Mouse (Mus musculus) MEL (cell line): Measurements from ENCODE around the gene Thrsp. TPM values are rescaled to one million over a fixed set of nuclear protein-coding genes. Genes with fewer than 3 reads are reported as not detected.

Experiments used
- DNase-seq: peaks from one replicate; pipeline ENCODE4 v3.0.0; 2011; ENCODE audit warnings: low read depth, low spot score
- H3K27ac ChIP-seq: 2 replicates; pipeline ENCODE4 v1.5.1; 2012; ENCODE audit warnings: low read depth, mild to moderate bottlenecking, control low read depth, low read length, moderate library complexity; ENCODE audit not compliant: control insufficient read depth
- H3K27me3 ChIP-seq, 2 experiments: fragments of 150-350 bp in 1 of 2; sonication (generic) in 1 of 2; 2 replicates each; pipeline ENCODE4 v1.6.1; 2012; ENCODE audit warnings: low read length in 2 of 2, mild to moderate bottlenecking in 2 of 2, improper control_type of control experiment in 1 of 2, moderate library complexity in 1 of 2; ENCODE audit not compliant: insufficient read depth in 2 of 2, control insufficient read depth in 1 of 2
- H3K36me3 ChIP-seq, 2 experiments: 2 replicates each; pipeline ENCODE4 v1.6.1; 2012 to 2014; ENCODE audit warnings: low read length in 2 of 2, improper control_type of control experiment in 1 of 2, inconsistent platforms in 1 of 2, mild to moderate bottlenecking in 1 of 2; ENCODE audit not compliant: insufficient read depth in 2 of 2, control insufficient read depth in 1 of 2
- H3K4me1 ChIP-seq, 2 experiments: fragments of 150-350 bp in 1 of 2; sonication (generic) in 1 of 2; 2 replicates each; pipeline ENCODE4 v1.6.1; 2012; ENCODE audit warnings: low read length in 2 of 2, improper control_type of control experiment in 1 of 2, mild to moderate bottlenecking in 1 of 2; ENCODE audit not compliant: insufficient read depth in 2 of 2, control insufficient read depth in 1 of 2
- H3K4me3 ChIP-seq, 2 experiments: fragments of 150-350 bp in 1 of 2; sonication (generic) in 1 of 2; 2 replicates each; pipeline ENCODE4 v1.5.1; 2012; ENCODE audit warnings: low read depth in 2 of 2, low read length in 2 of 2, mild to moderate bottlenecking in 2 of 2, moderate library complexity in 2 of 2, control low read depth in 1 of 2, improper control_type of control experiment in 1 of 2; ENCODE audit not compliant: control insufficient read depth in 1 of 2, insufficient read depth in 1 of 2
- H3K79me2 ChIP-seq: 2 replicates; pipeline ENCODE4 v1.6.1; 2012; ENCODE audit warnings: mild to moderate bottlenecking, low read length, moderate library complexity; ENCODE audit not compliant: control insufficient read depth, poor library complexity, insufficient read depth
- H3K9ac ChIP-seq: 2 replicates; pipeline ENCODE4 v1.6.1; 2012; ENCODE audit warnings: low read depth, mild to moderate bottlenecking, control low read depth, low read length, moderate library complexity; ENCODE audit not compliant: control insufficient read depth, poor library complexity, severe bottlenecking
- H3K9me3 ChIP-seq: fragments of 150-350 bp; sonication (generic); replicated peaks from 2 replicates; pipeline ENCODE4 v1.6.1; 2012; ENCODE audit warnings: mild to moderate bottlenecking, low read length, improper control_type of control experiment, moderate library complexity; ENCODE audit not compliant: insufficient read depth
- BHLHE40 ChIP-seq: IDR thresholded peaks from 2 replicates; pipeline ENCODE4 v1.6.1; 2012; ENCODE audit warnings: low read depth, mild to moderate bottlenecking, inconsistent platforms, low read length, improper control_type of control experiment, borderline replicate concordance
- CHD1 ChIP-seq: IDR thresholded peaks from 2 replicates; pipeline ENCODE4 v1.6.1; 2012; ENCODE audit warnings: low read depth, mild to moderate bottlenecking, inconsistent platforms, low read length, improper control_type of control experiment
- CHD2 ChIP-seq: IDR thresholded peaks from 2 replicates; pipeline ENCODE4 v1.6.1; 2011; ENCODE audit warnings: low read length, improper control_type of control experiment
- CTCF ChIP-seq, 3 experiments: IDR thresholded peaks in 2 of 3; conservative IDR thresholded peaks in 1 of 3; 2 replicates each; pipeline ENCODE4 v1.5.1; 2011 to 2012; ENCODE audit warnings: low read length in 3 of 3, low read depth in 2 of 3, mild to moderate bottlenecking in 2 of 3, improper control_type of control experiment in 1 of 3, inconsistent platforms in 1 of 3, mixed read lengths in 1 of 3, moderate library complexity in 1 of 3; ENCODE audit not compliant: control insufficient read depth in 1 of 3, insufficient read depth in 1 of 3, poor library complexity in 1 of 3, severe bottlenecking in 1 of 3
- E2F4 ChIP-seq: IDR thresholded peaks from 2 replicates; pipeline ENCODE4 v1.6.1; 2011; ENCODE audit warnings: low read depth, low read length, improper control_type of control experiment, borderline replicate concordance
- ELF1 ChIP-seq: IDR thresholded peaks from 2 replicates; pipeline ENCODE4 v1.6.1; 2014; ENCODE audit warnings: low read depth, mild to moderate bottlenecking, inconsistent platforms, low read length, improper control_type of control experiment, moderate library complexity
- EP300 ChIP-seq, 2 experiments: IDR thresholded peaks; 2 replicates each; pipeline ENCODE4 v1.6.1; 2011; ENCODE audit warnings: improper control_type of control experiment in 2 of 2, low read length in 2 of 2, low read depth in 1 of 2, mild to moderate bottlenecking in 1 of 2
- ETS1 ChIP-seq: IDR thresholded peaks from 2 replicates; pipeline ENCODE4 v1.6.1; 2012; ENCODE audit warnings: low read depth, mild to moderate bottlenecking, inconsistent platforms, low read length, improper control_type of control experiment, moderate library complexity
- GABPA ChIP-seq: IDR thresholded peaks from 2 replicates; pipeline ENCODE4 v1.6.1; 2012; ENCODE audit warnings: low read depth, mild to moderate bottlenecking, inconsistent platforms, low read length, improper control_type of control experiment, moderate library complexity
- HCFC1 ChIP-seq: IDR thresholded peaks from 2 replicates; pipeline ENCODE4 v1.6.1; 2012; ENCODE audit warnings: low read depth, mild to moderate bottlenecking, inconsistent platforms, low read length, improper control_type of control experiment, moderate library complexity
- JUND ChIP-seq: IDR thresholded peaks from 2 replicates; pipeline ENCODE4 v1.6.1; 2011; ENCODE audit warnings: low read depth, mild to moderate bottlenecking, improper control_type of control experiment, low read length
- KAT2A ChIP-seq: conservative IDR thresholded peaks from 2 replicates; pipeline ENCODE4 v1.6.1; 2012; ENCODE audit warnings: low read depth, low read length, improper control_type of control experiment, inconsistent platforms
- MAFK ChIP-seq: IDR thresholded peaks from 2 replicates; pipeline ENCODE4 v1.6.1; 2011; ENCODE audit warnings: low read depth, mild to moderate bottlenecking, low read length, improper control_type of control experiment, borderline replicate concordance
- MAZ ChIP-seq: IDR thresholded peaks from 2 replicates; pipeline ENCODE4 v1.6.1; 2012; ENCODE audit warnings: low read depth, mild to moderate bottlenecking, inconsistent platforms, low read length, improper control_type of control experiment
- MXI1 ChIP-seq: IDR thresholded peaks from 2 replicates; pipeline ENCODE4 v1.6.1; 2011; ENCODE audit warnings: mild to moderate bottlenecking, low read depth, low read length, improper control_type of control experiment
- MYB ChIP-seq: IDR thresholded peaks from 2 replicates; pipeline ENCODE4 v1.6.1; 2011; ENCODE audit warnings: mild to moderate bottlenecking, low read depth, low read length, improper control_type of control experiment
- MYC ChIP-seq: IDR thresholded peaks from 2 replicates; pipeline ENCODE4 v1.6.1; 2011; ENCODE audit warnings: low read depth, mild to moderate bottlenecking, low read length, improper control_type of control experiment, moderate library complexity
- NRF1 ChIP-seq: IDR thresholded peaks from 2 replicates; pipeline ENCODE4 v1.6.1; 2014; ENCODE audit warnings: low read depth, mild to moderate bottlenecking, inconsistent platforms, low read length, improper control_type of control experiment, moderate library complexity; ENCODE audit not compliant: poor library complexity, insufficient read depth, severe bottlenecking
- POLR2AphosphoS2 ChIP-seq: IDR thresholded peaks from 2 replicates; pipeline ENCODE4 v1.6.1; 2011; ENCODE audit warnings: low read length, improper control_type of control experiment
- POLR2AphosphoS5 ChIP-seq: IDR thresholded peaks from 2 replicates; pipeline ENCODE4 v1.6.1; 2012; ENCODE audit warnings: low read depth, borderline replicate concordance, mild to moderate bottlenecking, inconsistent platforms, low read length, moderate library complexity, mixed read lengths
- RAD21 ChIP-seq: IDR thresholded peaks from 2 replicates; pipeline ENCODE4 v1.6.1; 2011; ENCODE audit warnings: mild to moderate bottlenecking, low read depth, low read length, improper control_type of control experiment
- RCOR1 ChIP-seq: IDR thresholded peaks from 2 replicates; pipeline ENCODE4 v1.6.1; 2012; ENCODE audit warnings: low read depth, mild to moderate bottlenecking, inconsistent platforms, low read length, improper control_type of control experiment
- SIN3A ChIP-seq: IDR thresholded peaks from 2 replicates; pipeline ENCODE4 v1.6.1; 2012; ENCODE audit warnings: low read length, improper control_type of control experiment, inconsistent platforms
- TAL1 ChIP-seq: IDR thresholded peaks from 2 replicates; pipeline ENCODE4 v1.6.1; 2012; ENCODE audit warnings: mild to moderate bottlenecking, inconsistent platforms, low read length, moderate library complexity, mixed read lengths
- TBP ChIP-seq: IDR thresholded peaks from 2 replicates; pipeline ENCODE4 v1.8.0; 2011; ENCODE audit warnings: low read depth, low read length, improper control_type of control experiment
- USF1 ChIP-seq: IDR thresholded peaks from 2 replicates; pipeline ENCODE4 v1.6.1; 2014; ENCODE audit warnings: low read depth, mild to moderate bottlenecking, inconsistent platforms, low read length, improper control_type of control experiment, moderate library complexity
- ZKSCAN1 ChIP-seq: IDR thresholded peaks from 2 replicates; pipeline ENCODE4 v1.6.1; 2012; ENCODE audit warnings: low read depth, mild to moderate bottlenecking, inconsistent platforms, low read length, improper control_type of control experiment, moderate library complexity
- ZMIZ1 ChIP-seq: IDR thresholded peaks from 2 replicates; pipeline ENCODE4 v1.6.1; 2012; ENCODE audit warnings: low read depth, mild to moderate bottlenecking, inconsistent platforms, low read length, improper control_type of control experiment, moderate library complexity
- ZNF384 ChIP-seq: IDR thresholded peaks from 2 replicates; pipeline ENCODE4 v1.6.1; 2012; ENCODE audit warnings: low read depth, mild to moderate bottlenecking, inconsistent platforms, low read length, improper control_type of control experiment
- polyA plus RNA-seq, 2 experiments: library from polyadenylated mRNA; stranded (reverse) in 1 of 2; unstranded in 1 of 2; fragments of >175 nt in 1 of 2; fragments of >200 nt in 1 of 2; gene quantifications; 2 replicates each; pipeline versions ENCODE4 v1.2.1 to v1.2.4; 2012; ENCODE audit warnings: low replicate concordance in 2 of 2, low read depth in 1 of 2; ENCODE audit not compliant: insufficient read length in 2 of 2, insufficient read depth in 1 of 2, missing spikeins in 1 of 2
- total RNA-seq: library from RNA; depleted of rRNA; stranded (reverse); fragments of 300-350 nt; gene quantifications from 2 replicates; pipeline ENCODE4 v1.2.3, GENCODE M21; 2012

The Thrsp gene
- total and polyA plus RNA-seq, 3 experiments = 0.06 TPM; not detected in 2

- Histone ChIP-seq H3K9me3 (no peaks in the 10 kb centered on the region), H3K4me3 (no peak overlapping the region), H3K9ac (no peak overlapping the region), H3K27me3 (no peaks in the 10 kb centered on the region), H3K27ac (no peak overlapping the region), H3K4me1 (peaks cover 3 to 6% of the 10 kb centered on the region in 2 experiments; a peak in 3 of 4 replicates), H3K79me2 (no peaks in the 10 kb centered on the region), H3K36me3 (peaks cover 0 to 2% of the 10 kb centered on the region in 2 experiments; a peak in 2 of 4 replicates)
- no peak for DNase-seq
- no peak for TF ChIP-seq NRF1
- no peak for TF ChIP-seq ZKSCAN1
- no peak for TF ChIP-seq MAFK
- no peak for TF ChIP-seq KAT2A
- no peak for TF ChIP-seq ZMIZ1
- TF ChIP-seq ETS1 = no peak
- no peak for TF ChIP-seq CHD2
- no peak for TF ChIP-seq BHLHE40
- TF ChIP-seq ELF1 = no peak
- TF ChIP-seq HCFC1 = no peak
- TF ChIP-seq MAZ = no peak
- TF ChIP-seq POLR2AphosphoS5 = no peak
- no peak for TF ChIP-seq MYC
- no peak for TF ChIP-seq CHD1
- TF ChIP-seq E2F4 = no peak
- no peak for TF ChIP-seq MXI1
- TF ChIP-seq MYB = no peak
- TF ChIP-seq TAL1 = no peak
These were observed 37.3 kb upstream of the Thrsp start for GRCm38 (mm10) chr7:97454795-97455194.

- H3K4me3 ChIP-seq = peak overlapping the region; percentile 50 to 51
- H3K36me3 ChIP-seq = peaks cover 0 to 2% of the 10 kb centered on the region in 2 experiments; a peak in 2 of 4 replicates
- H3K9me3 ChIP-seq = no peaks in the 10 kb centered on the region
- H3K9ac ChIP-seq = peak overlapping the region; percentile 52
- no peaks in the 10 kb centered on the region for H3K79me2 ChIP-seq
- H3K27me3 ChIP-seq = no peaks in the 10 kb centered on the region
- H3K27ac ChIP-seq = no peak overlapping the region
- peak; percentile 77 for DNase-seq
- H3K4me1 ChIP-seq = peaks cover 3 to 6% of the 10 kb centered on the region in 2 experiments; a peak in 3 of 4 replicates
- TF ChIP-seq MAFK (no peak), RCOR1 (no peak), JUND (no peak), POLR2AphosphoS2 (no peak), MAZ (no peak), CTCF (IDR thresholded peaks at IDR 0.05 in 2 of 3, conservative IDR thresholded peaks at IDR 0.05 in 1 of 3; ENCODE audit: control insufficient read depth in 1 of 3, insufficient read depth in 1 of 3, low read depth in 2 of 3, low read length in 3 of 3, poor library complexity in 1 of 3, severe bottlenecking in 1 of 3) (no peak), ETS1 (no peak), TBP (no peak), RAD21 (no peak), E2F4 (no peak), NRF1 (no peak), ELF1 (no peak), GABPA (no peak), EP300 (IDR thresholded peaks at IDR 0.05; ENCODE audit: low read depth in 1 of 2, low read length in 2 of 2) (no peak), KAT2A (no peak), MYB (no peak), ZMIZ1 (no peak), ZNF384 (no peak), HCFC1 (no peak), TAL1 (peak; percentile 41), SIN3A (peak; percentile 70), MYC (peak; percentile 82), USF1 (peak; percentile 46; the same call in 1 of the 2 replicates)
These were observed 35.8 kb upstream of the Thrsp start for GRCm38 (mm10) chr7:97453141-97453921.
